Mouse (Mus musculus): ENCODE data around the gene Mroh8. TPM values are rescaled to one million over a fixed set of nuclear protein-coding genes. Genes with fewer than 3 reads are reported as not detected.
"Not testable (repeated sequence)": the region's sequence is repeated elsewhere in the genome, so short reads cannot be mapped to it uniquely, and the experiment has no call there.

Mroh8 gene
- total RNA-seq, 2 experiments from 2014 or later: 0.25 to 0.47 TPM

- DNase-seq (ENCODE audit: low spot score in 2 of 2): peak; percentile 86 to 91
These were observed 12.7 kb upstream of the Mroh8 start for GRCm38 (mm10) chr2:157292093-157292492.

GRCm38 (mm10) chr2:157288996-157289395, 9.6 kb upstream of the Mroh8 start:
- DNase-seq (ENCODE audit: low spot score in 2 of 2): no peak

GRCm38 (mm10) chr2:157287542-157287941, 8.2 kb upstream of the Mroh8 start:
- peak; percentile 44 to 73 for DNase-seq (ENCODE audit: low spot score in 2 of 2)

GRCm38 (mm10) chr2:157283321-157283720, 4.0 kb upstream of the Mroh8 start:
- no peak for DNase-seq (ENCODE audit: low spot score in 2 of 2)

GRCm38 (mm10) chr2:157278717-157279415, 483 bp downstream of the Mroh8 start, which contains the start of gene Rpn2:
TSS of gene Rpn2 (plus strand) at chr2:157279017.
- peak; percentile 97 to 98 for DNase-seq (ENCODE audit: low spot score in 2 of 2)

GRCm38 (mm10) chr2:157263832-157264231, 15.5 kb downstream of the Mroh8 start:
- DNase-seq (ENCODE audit: low spot score in 2 of 2): no peak

- peak in 1 of 2 experiments; percentile 25 for DNase-seq (ENCODE audit: low spot score in 2 of 2)
These were observed 16.2 kb downstream of the Mroh8 start for GRCm38 (mm10) chr2:157263101-157263500.

- no peak for DNase-seq (ENCODE audit: low spot score in 2 of 2)
These were observed 16.8 kb downstream of the Mroh8 start for GRCm38 (mm10) chr2:157262506-157262905.

GRCm38 (mm10) chr2:157261930-157262329, 17.4 kb downstream of the Mroh8 start:
- DNase-seq (ENCODE audit: low spot score in 2 of 2): no peak

- peak; percentile 79 to 83 for DNase-seq (ENCODE audit: low spot score in 2 of 2)
These were observed 19.6 kb downstream of the Mroh8 start for GRCm38 (mm10) chr2:157259720-157260119.

- DNase-seq (ENCODE audit: low spot score in 2 of 2): no peak
These were observed 31.2 kb downstream of the Mroh8 start for GRCm38 (mm10) chr2:157248111-157248510.

GRCm38 (mm10) chr2:157245603-157246002, 33.7 kb downstream of the Mroh8 start:
- DNase-seq (ENCODE audit: low spot score in 2 of 2): no peak

GRCm38 (mm10) chr2:157245001-157245400, 34.3 kb downstream of the Mroh8 start:
- no peak for DNase-seq (ENCODE audit: low spot score in 2 of 2)

- DNase-seq (ENCODE audit: low spot score in 2 of 2): no peak
These were observed 43.4 kb downstream of the Mroh8 start for GRCm38 (mm10) chr2:157235946-157236345.

- DNase-seq (ENCODE audit: low spot score in 2 of 2): not testable (repeated sequence)
These were observed 57.4 kb downstream of the Mroh8 start for GRCm38 (mm10) chr2:157221916-157222315.

- DNase-seq (ENCODE audit: low spot score in 2 of 2): no peak
These were observed 59.2 kb downstream of the Mroh8 start for GRCm38 (mm10) chr2:157220108-157220507.

GRCm38 (mm10) chr2:157211731-157212130, 67.6 kb downstream of the Mroh8 start:
- DNase-seq (ENCODE audit: low spot score in 2 of 2): no peak

GRCm38 (mm10) chr2:157204366-157205218, 74.8 kb downstream of the Mroh8 start, which contains the start of gene Rbl1:
TSS of gene Rbl1 (minus strand) at chr2:157204534.
- DNase-seq (ENCODE audit: low spot score in 2 of 2): peak; percentile 87 to 91

- peak; percentile 32 to 60 for DNase-seq (ENCODE audit: low spot score in 2 of 2)
These were observed 75.6 kb downstream of the Mroh8 start for GRCm38 (mm10) chr2:157203459-157204365.

GRCm38 (mm10) chr2:157203026-157203425, 76.3 kb downstream of the Mroh8 start:
- DNase-seq (ENCODE audit: low spot score in 2 of 2): no peak

GRCm38 (mm10) chr2:157202361-157202760, 77.0 kb downstream of the Mroh8 start:
- no peak for DNase-seq (ENCODE audit: low spot score in 2 of 2)

Measured in layer of hippocampus, postnatal 10 days (tissue).